Mouse (Mus musculus): Measurements from ENCODE around the gene St3gal4.

Gene St3gal4

GRCm38 (mm10) chr9:35048449-35048848 lies 70.6 kb downstream of the St3gal4 start:
- DNase-seq (ENCODE audit: low read depth, low spot score), result no peak

- DNase-seq (ENCODE audit: low read depth, low spot score), result no peak
These were observed 73.3 kb downstream of the St3gal4 start for GRCm38 (mm10) chr9:35045756-35046155.

GRCm38 (mm10) chr9:35045031-35045531 lies 74.0 kb downstream of the St3gal4 start:
- no peak for DNase-seq (ENCODE audit: low read depth, low spot score)

GRCm38 (mm10) chr9:35044458-35044857 lies 74.6 kb downstream of the St3gal4 start:
- peak; percentile 59 for DNase-seq (ENCODE audit: low read depth, low spot score)

- DNase-seq (ENCODE audit: low read depth, low spot score), result peak; percentile 38
These were observed 75.4 kb downstream of the St3gal4 start for GRCm38 (mm10) chr9:35043619-35044018.

GRCm38 (mm10) chr9:35041493-35041892 lies 77.6 kb downstream of the St3gal4 start:
- DNase-seq (ENCODE audit: low read depth, low spot score), result no peak

GRCm38 (mm10) chr9:35039846-35040245 lies 79.2 kb downstream of the St3gal4 start:
- no peak for DNase-seq (ENCODE audit: low read depth, low spot score)

- DNase-seq (ENCODE audit: low read depth, low spot score), result no peak
These were observed 80.0 kb downstream of the St3gal4 start for GRCm38 (mm10) chr9:35038922-35039586.

- DNase-seq (ENCODE audit: low read depth, low spot score), result no peak
These were observed 84.0 kb downstream of the St3gal4 start for GRCm38 (mm10) chr9:35035074-35035473.

GRCm38 (mm10) chr9:35032457-35032856 lies 86.6 kb downstream of the St3gal4 start:
- DNase-seq (ENCODE audit: low read depth, low spot score), result no peak

- DNase-seq (ENCODE audit: low read depth, low spot score), result no peak
These were observed 88.2 kb downstream of the St3gal4 start for GRCm38 (mm10) chr9:35030823-35031222.

GRCm38 (mm10) chr9:35027382-35027997 lies 91.6 kb downstream of the St3gal4 start:
- no peak for DNase-seq (ENCODE audit: low read depth, low spot score)

GRCm38 (mm10) chr9:35026897-35027311 lies 92.2 kb downstream of the St3gal4 start:
- DNase-seq (ENCODE audit: low read depth, low spot score), result no peak

- no peak for DNase-seq (ENCODE audit: low read depth, low spot score)
These were observed 92.8 kb downstream of the St3gal4 start for GRCm38 (mm10) chr9:35026311-35026710.

GRCm38 (mm10) chr9:35024591-35025496 lies 94.2 kb downstream of the St3gal4 start:
- DNase-seq (ENCODE audit: low read depth, low spot score), result no peak

- no peak for DNase-seq (ENCODE audit: low read depth, low spot score)
These were observed 97.3 kb downstream of the St3gal4 start for GRCm38 (mm10) chr9:35021744-35022143.

- no peak for DNase-seq (ENCODE audit: low read depth, low spot score)
These were observed 98.9 kb downstream of the St3gal4 start for GRCm38 (mm10) chr9:35020015-35020653.

- peak; percentile 77 for DNase-seq (ENCODE audit: low read depth, low spot score)
These were observed 99.7 kb downstream of the St3gal4 start for GRCm38 (mm10) chr9:35019372-35019771.

- DNase-seq (ENCODE audit: low read depth, low spot score), result no peak
These were observed 101.0 kb downstream of the St3gal4 start for GRCm38 (mm10) chr9:35018056-35018455.

GRCm38 (mm10) chr9:35017563-35017962 lies 101.5 kb downstream of the St3gal4 start:
- DNase-seq (ENCODE audit: low read depth, low spot score), result no peak

GRCm38 (mm10) chr9:35016762-35017161 lies 102.3 kb downstream of the St3gal4 start:
- no peak for DNase-seq (ENCODE audit: low read depth, low spot score)

Measured in mesoderm, embryonic 11.5 days (tissue).